Mouse (Mus musculus) 3T3-L1 (cell line): ENCODE results near the gene Cpne4.
A peak's percentile ranks its signal among the peaks of the same experiment; 100 is the strongest.

Source experiments
- DNase-seq: peaks from one replicate; pipeline ENCODE4 v3.0.0-alpha.2; 2015; ENCODE audit warnings: low read depth, low spot score

Gene Cpne4

GRCm38 (mm10) chr9:104546986-104547385 is at the start of gene Cpne4:
Gene Cpne4, plus strand, starts transcription at chr9:104547286.
- DNase-seq: no peak

- DNase-seq: no peak
These were observed 31.9 kb upstream of the Cpne4 start for GRCm38 (mm10) chr9:104515187-104515586.

- no peak for DNase-seq
These were observed 11.6 kb upstream of the Cpne4 start for GRCm38 (mm10) chr9:104535508-104535907.

GRCm38 (mm10) chr9:104565815-104566214 is 18.7 kb downstream of the Cpne4 start:
- no peak for DNase-seq

GRCm38 (mm10) chr9:104566468-104566867 is 19.4 kb downstream of the Cpne4 start:
- no peak for DNase-seq

GRCm38 (mm10) chr9:104567096-104567495 is 20.0 kb downstream of the Cpne4 start:
- DNase-seq: no peak

GRCm38 (mm10) chr9:104569480-104570167 is 22.5 kb downstream of the Cpne4 start:
- peak; percentile 8 for DNase-seq

- DNase-seq: no peak
These were observed 25.8 kb downstream of the Cpne4 start for GRCm38 (mm10) chr9:104572856-104573255.

- DNase-seq: peak; percentile 29
These were observed 27.4 kb downstream of the Cpne4 start for GRCm38 (mm10) chr9:104574476-104574875.

GRCm38 (mm10) chr9:104581921-104582624 is 35.0 kb downstream of the Cpne4 start:
- no peak for DNase-seq

- DNase-seq: no peak
These were observed 35.6 kb downstream of the Cpne4 start for GRCm38 (mm10) chr9:104582675-104583074.

- no peak for DNase-seq
These were observed 47.5 kb downstream of the Cpne4 start for GRCm38 (mm10) chr9:104594550-104594949.

GRCm38 (mm10) chr9:104594979-104595378 is 47.9 kb downstream of the Cpne4 start:
- no peak for DNase-seq

GRCm38 (mm10) chr9:104612523-104612922 is 65.4 kb downstream of the Cpne4 start:
- DNase-seq: no peak

- no peak for DNase-seq
These were observed 69.6 kb downstream of the Cpne4 start for GRCm38 (mm10) chr9:104616691-104617090.

- DNase-seq: no peak
These were observed 76.5 kb downstream of the Cpne4 start for GRCm38 (mm10) chr9:104623564-104623963.

GRCm38 (mm10) chr9:104627816-104628215 is 80.7 kb downstream of the Cpne4 start:
- no peak for DNase-seq

GRCm38 (mm10) chr9:104629282-104629681 is 82.2 kb downstream of the Cpne4 start:
- no peak for DNase-seq

- DNase-seq: no peak
These were observed 99.4 kb downstream of the Cpne4 start for GRCm38 (mm10) chr9:104646348-104646994.

GRCm38 (mm10) chr9:104652691-104653261 is 105.7 kb downstream of the Cpne4 start:
- no peak for DNase-seq

- no peak for DNase-seq
These were observed 112.7 kb downstream of the Cpne4 start for GRCm38 (mm10) chr9:104659758-104660157.

- no peak for DNase-seq
These were observed 129.6 kb downstream of the Cpne4 start for GRCm38 (mm10) chr9:104676665-104677064.
